Mouse (Mus musculus) heart, embryonic 14.5 days (tissue): ENCODE data around the gene Gm13078. TPM values are rescaled to one million over a fixed set of nuclear protein-coding genes. Genes with fewer than 3 reads are reported as not detected.

Experiments
- ATAC-seq: fragments of 200-750 bp; cut with Nextera tagmentation; 2 replicates; pipeline ENCODE4 v1.8.0; 2017; ENCODE audit warnings: low read depth, moderate TSS enrichment; ENCODE audit not compliant: insufficient number of reproducible peaks, insufficient read depth, low FRiP score
- H3K27ac ChIP-seq, 2 experiments: fragments of 200-500 bp in 1 of 2; fragments of 300-500 bp in 1 of 2; sonication (generic) in 1 of 2; replicated peaks in 1 of 2; 2 replicates each; pipeline ENCODE4 v1.5.1; 2012 to 2014; ENCODE audit warnings: low read depth in 2 of 2, low read length in 2 of 2, control low read depth in 1 of 2, mild to moderate bottlenecking in 1 of 2, mixed read lengths in 1 of 2; ENCODE audit not compliant: control insufficient read depth in 1 of 2, insufficient read depth in 1 of 2
- H3K27me3 ChIP-seq: fragments of 300-500 bp; sonication (generic); 2 replicates; pipeline ENCODE4 v1.6.1; 2014; ENCODE audit warnings: mild to moderate bottlenecking, low read length, control low read depth; ENCODE audit not compliant: control insufficient read depth, insufficient read depth
- H3K36me3 ChIP-seq: fragments of 300-500 bp; sonication (generic); 2 replicates; pipeline ENCODE4 v1.6.1; 2014; ENCODE audit warnings: mild to moderate bottlenecking, control low read depth, low read length, mixed read lengths; ENCODE audit not compliant: control insufficient read depth, insufficient read depth
- H3K4me1 ChIP-seq, 2 experiments: fragments of 200-500 bp in 1 of 2; fragments of 300-500 bp in 1 of 2; sonication (generic) in 1 of 2; 2 replicates each; pipeline ENCODE4 v1.6.1; 2012 to 2014; ENCODE audit warnings: low read length in 2 of 2, control low read depth in 1 of 2, mixed read lengths in 1 of 2; ENCODE audit not compliant: control insufficient read depth in 2 of 2, insufficient read depth in 2 of 2
- H3K4me2 ChIP-seq: fragments of 300-500 bp; sonication (generic); 2 replicates; pipeline ENCODE4 v1.6.1; 2014; ENCODE audit warnings: mild to moderate bottlenecking, low read length
- H3K4me3 ChIP-seq, 2 experiments: fragments of 200-500 bp in 1 of 2; fragments of 300-500 bp in 1 of 2; sonication (generic) in 1 of 2; 2 replicates each; pipeline ENCODE4 v1.5.1; 2012 to 2014; ENCODE audit warnings: low read length in 2 of 2, mild to moderate bottlenecking in 2 of 2, control low read depth in 1 of 2, low read depth in 1 of 2, moderate library complexity in 1 of 2; ENCODE audit not compliant: control insufficient read depth in 1 of 2, insufficient read depth in 1 of 2
- H3K9ac ChIP-seq: fragments of 300-500 bp; sonication (generic); 2 replicates; pipeline ENCODE4 v1.6.1; 2014; ENCODE audit warnings: mild to moderate bottlenecking, low read length
- H3K9me3 ChIP-seq: fragments of 300-500 bp; sonication (generic); 2 replicates; pipeline ENCODE4 v1.6.1; 2016; ENCODE audit warnings: low read length, control low read depth; ENCODE audit not compliant: control insufficient read depth
- WGBS: fragments of 180-500 bp; shearing (Covaris S2); extraction: QIAGEN DNeasy Blood & Tissue Kit; methylation state at CpG from one replicate; pipeline ENCODE4 v1.1.7; 2014; 5-methylcytosine and 5-hydroxymethylcytosine counted together
- polyA plus RNA-seq: library from polyadenylated mRNA; unstranded; fragments of >200 nt; fragmentation: Nextera tagmentation; extraction: Ambion mirVana; gene quantifications from 2 replicates; pipeline ENCODE4 v1.2.1, GENCODE M21; 2014

Gene Gm13078
- not detected in 2 replicates for polyA plus RNA-seq

GRCm38 (mm10) chr4:143719155-143719554 is at the start of gene Gm13078:
TSS of gene Gm13078 (plus strand) at chr4:143719455.
- Histone ChIP-seq H3K4me1 (no peaks in the 10 kb centered on the region), H3K9me3 (peaks cover 8% of the 10 kb centered on the region; the same call in 1 of the 2 replicates), H3K27ac (no peak within 1 kb of the TSS), H3K27me3 (no peaks in the 10 kb centered on the region), H3K4me2 (no peak within 1 kb of the TSS), H3K9ac (no peak within 1 kb of the TSS), H3K36me3 (no peaks in the 10 kb centered on the region), H3K4me3 (no peak within 1 kb of the TSS)
- WGBS: 88% methylated on average over 1 of the region's 1 CpGs
- ATAC-seq: no peak

DNA sequence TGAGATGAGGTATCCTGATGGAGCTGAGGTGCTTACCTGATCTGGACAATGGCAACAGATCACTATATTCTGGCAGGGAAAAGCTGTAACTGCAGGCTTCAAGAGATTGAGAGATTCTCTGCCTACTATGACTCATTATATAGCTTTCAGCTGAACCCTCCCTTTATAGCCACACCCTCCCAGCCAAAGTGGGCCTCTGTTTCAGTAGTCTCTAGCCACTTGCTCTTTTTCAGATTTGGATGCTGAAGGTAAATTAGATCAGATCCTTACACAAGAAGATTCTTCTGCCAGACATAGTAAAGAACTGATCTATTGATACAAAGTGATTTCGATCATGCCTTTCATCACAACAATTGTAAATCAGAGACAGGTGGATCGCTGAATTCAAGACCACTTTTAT is 16.6 kb upstream of the Gm13078 start, which contains the start of gene Gm13089:
Gene Gm13089 (minus strand): TSS at position 101 of the 400 bp plus-strand sequence.
- no peaks in the 10 kb centered on the region for H3K27me3 ChIP-seq
- no peak within 1 kb of the TSS for H3K9ac ChIP-seq
- no peaks in the 10 kb centered on the region for H3K36me3 ChIP-seq
- H3K9me3 ChIP-seq: peaks cover 27% of the 10 kb centered on the region
- no peak within 1 kb of the TSS for H3K4me3 ChIP-seq
- ATAC-seq: no peak
- 60% methylated on average over 2 of the region's 2 CpGs for WGBS
- no peaks in the 10 kb centered on the region for H3K4me1 ChIP-seq
- H3K27ac ChIP-seq: no peak within 1 kb of the TSS
- H3K4me2 ChIP-seq: no peak within 1 kb of the TSS

Other genes starting within 250 kb of the Gm13078 start
- gene Gm13043, start 208.1 kb upstream of the Gm13078 start, polyA plus RNA-seq: not detected in 2 replicates
- gene Gm13040, start 183.5 kb upstream of the Gm13078 start, polyA plus RNA-seq: not detected in 2 replicates
- gene BC080695, start 167.8 kb upstream of the Gm13078 start, polyA plus RNA-seq: not detected in 2 replicates
- not detected in 2 replicates for gene Gm13057, start 167.7 kb upstream of the Gm13078 start, polyA plus RNA-seq
- not detected in 2 replicates for gene Gm13083, start 104.5 kb upstream of the Gm13078 start, polyA plus RNA-seq
- not detected in 2 replicates for gene Gm13088, start 62.2 kb upstream of the Gm13078 start, polyA plus RNA-seq
- gene Gm13089, start 16.7 kb upstream of the Gm13078 start, polyA plus RNA-seq: not detected in 2 replicates
- gene Gm13023, start 69.9 kb downstream of the Gm13078 start, polyA plus RNA-seq: not detected in 2 replicates
- gene Gm13084, start 96.6 kb downstream of the Gm13078 start, polyA plus RNA-seq: not detected in 2 replicates
- gene Gm13103, start 127.0 kb downstream of the Gm13078 start, polyA plus RNA-seq: not detected in 2 replicates
- not detected in 2 replicates for gene Pramef6, start 180.9 kb downstream of the Gm13078 start, polyA plus RNA-seq
- not detected in 2 replicates for gene Pramef25, start 231.6 kb downstream of the Gm13078 start, polyA plus RNA-seq
- not detected in 2 replicates for gene Gm13101, start 247.5 kb downstream of the Gm13078 start, polyA plus RNA-seq